In the genomic region with DNA sequence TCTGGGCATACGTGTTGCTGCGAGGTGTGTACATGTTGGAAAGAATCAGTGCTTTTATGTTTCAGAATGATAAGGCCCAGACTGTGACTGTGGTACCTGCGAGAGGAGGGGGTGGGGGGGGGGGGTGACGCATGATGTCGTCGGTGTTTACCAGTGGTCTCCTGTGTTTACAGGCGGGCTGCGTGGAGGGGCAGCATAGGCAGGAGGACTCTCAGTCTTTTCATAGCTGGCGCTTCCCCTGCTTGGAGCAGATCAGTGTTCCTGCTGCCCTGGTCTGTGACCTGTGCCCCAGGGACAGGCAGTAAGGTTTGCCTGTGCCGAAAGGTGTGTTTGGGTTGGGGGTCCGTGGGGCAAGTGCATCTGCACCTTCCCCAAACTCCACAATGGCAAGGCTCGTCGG, we compare ENCODE assay signal across 8 mouse cellular contexts. TPM values are rescaled to one million over a fixed set of nuclear protein-coding genes. Genes with fewer than 3 reads are reported as not detected.
DNase-seq lines count a peak whose midpoint lies in the region; ATAC-seq lines count a peak whose summit lies in the region.

Gene Dlk1, plus strand, starts transcription at position 232 of the 400 bp plus-strand sequence.

- H3K27me3 ChIP-seq in heart, embryonic 13.5 days (replicated peaks) = peaks cover 89% of the 10 kb centered on the region
- peaks cover 45% of the 10 kb centered on the region for H3K27me3 ChIP-seq in forebrain, embryonic 16.5 days (replicated peaks; ENCODE audit: control insufficient read depth, insufficient read depth, low read length)
- H3K27me3 ChIP-seq in liver, embryonic 15.5 days = peaks cover 84% of the 10 kb centered on the region

- no peaks in the 10 kb centered on the region for H3K9me3 ChIP-seq in heart, embryonic 13.5 days
- no peaks in the 10 kb centered on the region for H3K9me3 ChIP-seq in forebrain, embryonic 16.5 days (ENCODE audit: control insufficient read depth, low read length)
- H3K9me3 ChIP-seq in liver, embryonic 15.5 days (replicated peaks) = no peaks in the 10 kb centered on the region

- no peaks in the 10 kb centered on the region for H3K36me3 ChIP-seq in heart, embryonic 13.5 days
- H3K36me3 ChIP-seq in forebrain, embryonic 16.5 days (ENCODE audit: control insufficient read depth, insufficient read depth) = no peaks in the 10 kb centered on the region
- H3K36me3 ChIP-seq in liver, embryonic 15.5 days (replicated peaks) = no peaks in the 10 kb centered on the region

- 11% methylated on average over 13 of the region's 13 CpGs for WGBS in heart, embryonic 13.5 days
- 9% methylated on average over 12 of the region's 13 CpGs for WGBS in forebrain, embryonic 16.5 days
- 14% methylated on average over 10 of the region's 13 CpGs for WGBS in liver, embryonic 15.5 days (ENCODE audit: insufficient replicate concordance)

- peak within 1 kb of the TSS; percentile 80 for H3K9ac ChIP-seq in heart, embryonic 13.5 days
- peak within 1 kb of the TSS; percentile 58 for H3K9ac ChIP-seq in forebrain, embryonic 16.5 days (replicated peaks; ENCODE audit: low read depth, low read length)
- 0 out of 2 replicates have a peak within 1 kb of the TSS, but pooled peaks have one; percentile 18 for H3K9ac ChIP-seq in liver, embryonic 15.5 days

- no peak within 1 kb of the TSS for H3K27ac ChIP-seq in heart, embryonic 13.5 days (replicated peaks)
- H3K27ac ChIP-seq in forebrain, embryonic 16.5 days (ENCODE audit: low read length) = no peak within 1 kb of the TSS
- peak within 1 kb of the TSS; percentile 38; the same call in 1 of the 2 replicates for H3K27ac ChIP-seq in liver, embryonic 15.5 days (replicated peaks)

- ATAC-seq in heart, embryonic 13.5 days (ENCODE audit: extremely low read depth, insufficient number of reproducible peaks, low FRiP score, low TSS enrichment) = no peak
- no peak for ATAC-seq in forebrain, embryonic 16.5 days
- ATAC-seq in liver, embryonic 15.5 days (ENCODE audit: insufficient read depth) = no peak

- peak within 1 kb of the TSS; percentile 57 for H3K4me3 ChIP-seq in heart, embryonic 13.5 days
- H3K4me3 ChIP-seq in forebrain, embryonic 16.5 days (replicated peaks; ENCODE audit: low read length) = peak within 1 kb of the TSS; percentile 49
- peak within 1 kb of the TSS; percentile 48 for H3K4me3 ChIP-seq in liver, embryonic 15.5 days (replicated peaks)

- DNase-seq in heart, adult 11 months = no peak
- no peak for DNase-seq in adrenal gland, adult 8-10 months
- DNase-seq in frontal cortex, postnatal 36 days (ENCODE audit: low spot score in 2 of 2) = no peak
- no peak for DNase-seq in natural killer cell, adult 2 months (ENCODE audit: low spot score in 2 of 2)
- DNase-seq in layer of hippocampus, adult 11-12 months (ENCODE audit: low spot score) = no peak

- peak within 1 kb of the TSS; percentile 75 for H3K4me2 ChIP-seq in heart, embryonic 13.5 days
- H3K4me2 ChIP-seq in forebrain, embryonic 16.5 days (ENCODE audit: low read length) = peak within 1 kb of the TSS; percentile 94
- H3K4me2 ChIP-seq in liver, embryonic 15.5 days = peak within 1 kb of the TSS; percentile 53

- H3K4me1 ChIP-seq in heart, embryonic 13.5 days = peaks cover 36% of the 10 kb centered on the region
- H3K4me1 ChIP-seq in forebrain, embryonic 16.5 days (replicated peaks; ENCODE audit: control insufficient read depth, insufficient read depth, low read length) = peaks cover 32% of the 10 kb centered on the region
- H3K4me1 ChIP-seq in liver, embryonic 15.5 days (replicated peaks) = peaks cover 31% of the 10 kb centered on the region

RNA-seq across cellular contexts. Expression of gene Dlk1, which starts in this region (rescaled TPM):
- 103 and 130 TPM in 2 replicates for polyA plus RNA-seq in heart, embryonic 13.5 days (2015; fragmentation: Nextera tagmentation; extraction: Ambion mirVana)
- 1,000 to 10,000 TPM in 1 of 4 experiments, 100 to 1,000 TPM in 3; 841 to 1,077 (median 912) TPM for total RNA-seq in adrenal gland, adult 8-10 months (2022)
- polyA plus RNA-seq in forebrain, embryonic 16.5 days (2015; fragmentation: Nextera tagmentation; extraction: Ambion mirVana) = 21.2 and 34.2 TPM in 2 replicates
- polyA plus RNA-seq in liver, embryonic 15.5 days (2015; fragmentation: Nextera tagmentation; extraction: Ambion mirVana) = 455 and 460 TPM in 2 replicates

Comparison
In these comparisons a context has a peak if more than half of its experiments do, and no peak if none do; other contexts are left out.
1. H3K9ac ChIP-seq: peak in every context shown above with its lines; median percentile 80 in heart, embryonic 13.5 days; 58 in forebrain, embryonic 16.5 days; 18 in liver, embryonic 15.5 days.